ENCODE assay signal across 8 mouse cellular contexts in genomic region chr17:32364850-32365249, GRCm38 (mm10). TPM values are rescaled to one million over a fixed set of nuclear protein-coding genes. Genes with fewer than 3 reads are reported as not detected.
DNase-seq lines count a peak whose midpoint lies in the region; ATAC-seq lines count a peak whose summit lies in the region.

No protein-coding gene starts in this region.

- H3K4me2 ChIP-seq in heart, embryonic 14.5 days (ENCODE audit: low read length), result peak overlapping the region; percentile 65
- H3K4me2 ChIP-seq in hindbrain, embryonic 15.5 days, result peak overlapping the region; percentile 87
- peak overlapping the region; percentile 87 for H3K4me2 ChIP-seq in midbrain, embryonic 14.5 days (ENCODE audit: low read length)

- no peak for ATAC-seq in heart, embryonic 14.5 days (ENCODE audit: insufficient number of reproducible peaks, insufficient read depth, low FRiP score, low read depth)
- peak; percentile 20; the same call in 1 of the 2 replicates for ATAC-seq in hindbrain, embryonic 15.5 days (ENCODE audit: low FRiP score, low read depth)
- ATAC-seq in midbrain, embryonic 14.5 days (ENCODE audit: low FRiP score, low TSS enrichment), result peak; percentile 28; the same call in 1 of the 2 replicates

- peaks cover 34% of the 10 kb centered on the region for H3K36me3 ChIP-seq in heart, embryonic 14.5 days (ENCODE audit: control insufficient read depth, insufficient read depth, low read length)
- peaks cover 24% of the 10 kb centered on the region for H3K36me3 ChIP-seq in hindbrain, embryonic 15.5 days
- H3K36me3 ChIP-seq in midbrain, embryonic 14.5 days (ENCODE audit: control insufficient read depth, insufficient read depth, low read length), result peaks cover 40% of the 10 kb centered on the region

- H3K4me3 ChIP-seq in heart, embryonic 14.5 days (ENCODE audit: control insufficient read depth in 1 of 2, insufficient read depth in 1 of 2, low read depth in 1 of 2, low read length in 2 of 2), result peak overlapping the region in 1 of 2 experiments; percentile 85; a peak in 3 of 4 replicates
- H3K4me3 ChIP-seq in brown adipose tissue, adult 24 weeks (ENCODE audit: insufficient read depth, low read depth, low read length), result peak overlapping the region; percentile 24
- peak overlapping the region; percentile 82 for H3K4me3 ChIP-seq in hindbrain, embryonic 15.5 days
- H3K4me3 ChIP-seq in midbrain, embryonic 14.5 days (replicated peaks; ENCODE audit: low read depth, low read length), result peak overlapping the region; percentile 92

- peaks cover 10 to 23% of the 10 kb centered on the region in 2 experiments for H3K4me1 ChIP-seq in heart, embryonic 14.5 days (ENCODE audit: control insufficient read depth in 2 of 2, insufficient read depth in 2 of 2, low read length in 2 of 2)
- peaks cover 8% of the 10 kb centered on the region for H3K4me1 ChIP-seq in brown adipose tissue, adult 24 weeks (ENCODE audit: control insufficient read depth, insufficient read depth, insufficient read length, low read length)
- H3K4me1 ChIP-seq in hindbrain, embryonic 15.5 days (replicated peaks), result peaks cover 34% of the 10 kb centered on the region
- peaks cover 14% of the 10 kb centered on the region for H3K4me1 ChIP-seq in midbrain, embryonic 14.5 days (ENCODE audit: control insufficient read depth, insufficient read depth, low read length)

- DNase-seq in heart, postnatal 4 days, result no peak
- no peak for DNase-seq in midbrain, embryonic 14.5 days
- DNase-seq in spleen, postnatal 10 days (ENCODE audit: low spot score in 2 of 2), result no peak
- no peak for DNase-seq in layer of hippocampus, postnatal 10 days (ENCODE audit: low spot score in 2 of 2)
- DNase-seq in urinary bladder, postnatal 25 days (ENCODE audit: low spot score), result no peak

- peak overlapping the region; percentile 48 to 66 for H3K27ac ChIP-seq in heart, embryonic 14.5 days (replicated peaks in 1 of 2; ENCODE audit: control insufficient read depth in 1 of 2, insufficient read depth in 1 of 2, low read depth in 2 of 2, low read length in 2 of 2)
- no peak overlapping the region for H3K27ac ChIP-seq in brown adipose tissue, adult 24 weeks (replicated peaks; ENCODE audit: low read depth, low read length)
- H3K27ac ChIP-seq in hindbrain, embryonic 15.5 days (replicated peaks), result peak overlapping the region; percentile 78
- peak overlapping the region; percentile 86 for H3K27ac ChIP-seq in midbrain, embryonic 14.5 days (replicated peaks; ENCODE audit: low read depth, low read length)

- WGBS in heart, embryonic 14.5 days, result 43% methylated on average over 5 of the region's 5 CpGs
- whole genome bisulfite sequencing in hindbrain, embryonic 15.5 days, result 70% methylated on average over 5 of the region's 5 CpGs
- 73% methylated on average over 5 of the region's 5 CpGs for WGBS in midbrain, embryonic 14.5 days

- H3K27me3 ChIP-seq in heart, embryonic 14.5 days (ENCODE audit: control insufficient read depth, insufficient read depth, low read length), result no peaks in the 10 kb centered on the region
- H3K27me3 ChIP-seq in hindbrain, embryonic 15.5 days, result no peaks in the 10 kb centered on the region
- H3K27me3 ChIP-seq in midbrain, embryonic 14.5 days (ENCODE audit: control insufficient read depth, insufficient read depth, low read length), result no peaks in the 10 kb centered on the region

- no peaks in the 10 kb centered on the region for H3K9me3 ChIP-seq in heart, embryonic 14.5 days (ENCODE audit: control insufficient read depth, low read length)
- H3K9me3 ChIP-seq in hindbrain, embryonic 15.5 days, result no peaks in the 10 kb centered on the region
- no peaks in the 10 kb centered on the region for H3K9me3 ChIP-seq in midbrain, embryonic 14.5 days (ENCODE audit: control insufficient read depth, low read length)

- peak overlapping the region; percentile 93 for H3K9ac ChIP-seq in heart, embryonic 14.5 days (ENCODE audit: low read length)
- H3K9ac ChIP-seq in hindbrain, embryonic 15.5 days, result peak overlapping the region; percentile 74; the same call in 1 of the 2 replicates
- H3K9ac ChIP-seq in midbrain, embryonic 14.5 days (replicated peaks; ENCODE audit: low read length), result peak overlapping the region; percentile 99

RNA-seq across cellular contexts. Expression of gene Akap8l, which starts 14.4 kb away (rescaled TPM):
- polyA plus RNA-seq in heart, embryonic 14.5 days (2014; fragmentation: Nextera tagmentation; extraction: Ambion mirVana), result 83.5 and 84.1 TPM in 2 replicates
- total RNA-seq in heart, postnatal 4 days (2021), result 10 to 100 TPM; 57.4 to 57.8 TPM
- polyA plus RNA-seq in brown adipose tissue, adult 24 weeks (2012; ENCODE audit: insufficient read depth, insufficient read length, missing spikeins), result 23.0 and 27.9 TPM in 2 replicates
- 161 and 171 TPM in 2 replicates for polyA plus RNA-seq in hindbrain, embryonic 15.5 days (2015; fragmentation: Nextera tagmentation; extraction: Ambion mirVana)
- polyA plus RNA-seq in midbrain, embryonic 14.5 days (2014; fragmentation: Nextera tagmentation; extraction: Ambion mirVana), result 115 and 122 TPM in 2 replicates
- total RNA-seq in layer of hippocampus, postnatal 10 days (2021), result 100 to 1,000 TPM; 115 to 140 TPM

RNA-seq across cellular contexts. Expression of gene Wiz, which starts 24.4 kb away (rescaled TPM):
- 18.2 and 19.5 TPM in 2 replicates for polyA plus RNA-seq in heart, embryonic 14.5 days (2014; fragmentation: Nextera tagmentation; extraction: Ambion mirVana)
- 10 to 100 TPM; 33.7 to 34.6 TPM for total RNA-seq in heart, postnatal 4 days (2021)
- 10.3 and 14.1 TPM in 2 replicates for polyA plus RNA-seq in brown adipose tissue, adult 24 weeks (2012; ENCODE audit: insufficient read depth, insufficient read length, missing spikeins)
- 38.7 and 45.8 TPM in 2 replicates for polyA plus RNA-seq in hindbrain, embryonic 15.5 days (2015; fragmentation: Nextera tagmentation; extraction: Ambion mirVana)
- polyA plus RNA-seq in midbrain, embryonic 14.5 days (2014; fragmentation: Nextera tagmentation; extraction: Ambion mirVana), result 40.8 and 59.2 TPM in 2 replicates
- total RNA-seq in layer of hippocampus, postnatal 10 days (2021), result 10 to 100 TPM; 84.1 to 92.5 TPM

RNA-seq across cellular contexts. Expression of gene Rasal3, which starts 38.5 kb away (rescaled TPM):
- polyA plus RNA-seq in heart, embryonic 14.5 days (2014; fragmentation: Nextera tagmentation; extraction: Ambion mirVana), result 0.67 and 0.76 TPM in 2 replicates
- total RNA-seq in heart, postnatal 4 days (2021), result under 1 TPM; 0.52 to 0.67 TPM
- 1.9 TPM in 1 of 2 replicates, not detected in the other for polyA plus RNA-seq in brown adipose tissue, adult 24 weeks (2012; ENCODE audit: insufficient read depth, insufficient read length, missing spikeins)
- 0.42 and 0.65 TPM in 2 replicates for polyA plus RNA-seq in hindbrain, embryonic 15.5 days (2015; fragmentation: Nextera tagmentation; extraction: Ambion mirVana)
- polyA plus RNA-seq in midbrain, embryonic 14.5 days (2014; fragmentation: Nextera tagmentation; extraction: Ambion mirVana), result 0.39 and 0.50 TPM in 2 replicates
- 1 to 10 TPM; 3.2 to 3.6 TPM for total RNA-seq in layer of hippocampus, postnatal 10 days (2021)

RNA-seq across cellular contexts. Expression of gene Akap8, which starts 43.8 kb away (rescaled TPM):
- 33.0 and 34.9 TPM in 2 replicates for polyA plus RNA-seq in heart, embryonic 14.5 days (2014; fragmentation: Nextera tagmentation; extraction: Ambion mirVana)
- 10 to 100 TPM; 68.8 to 78.1 TPM for total RNA-seq in heart, postnatal 4 days (2021)
- 20.9 and 26.8 TPM in 2 replicates for polyA plus RNA-seq in brown adipose tissue, adult 24 weeks (2012; ENCODE audit: insufficient read depth, insufficient read length, missing spikeins)
- 102 and 106 TPM in 2 replicates for polyA plus RNA-seq in hindbrain, embryonic 15.5 days (2015; fragmentation: Nextera tagmentation; extraction: Ambion mirVana)
- polyA plus RNA-seq in midbrain, embryonic 14.5 days (2014; fragmentation: Nextera tagmentation; extraction: Ambion mirVana), result 51.6 and 56.0 TPM in 2 replicates
- 100 to 1,000 TPM in 1 of 2 experiments, 10 to 100 TPM in 1; 88.7 to 112 TPM for total RNA-seq in layer of hippocampus, postnatal 10 days (2021)

RNA-seq across cellular contexts. Expression of gene Pglyrp2, which starts 59.1 kb away (rescaled TPM):
- not detected in 2 replicates for polyA plus RNA-seq in heart, embryonic 14.5 days (2014; fragmentation: Nextera tagmentation; extraction: Ambion mirVana)
- not detected for total RNA-seq in heart, postnatal 4 days (2021)
- polyA plus RNA-seq in brown adipose tissue, adult 24 weeks (2012; ENCODE audit: insufficient read depth, insufficient read length, missing spikeins), result not detected in 2 replicates
- not detected in 2 replicates for polyA plus RNA-seq in hindbrain, embryonic 15.5 days (2015; fragmentation: Nextera tagmentation; extraction: Ambion mirVana)
- not detected in 2 replicates for polyA plus RNA-seq in midbrain, embryonic 14.5 days (2014; fragmentation: Nextera tagmentation; extraction: Ambion mirVana)
- not detected for total RNA-seq in layer of hippocampus, postnatal 10 days (2021)
